23 mouse cellular contexts compared by ENCODE assay signal in genomic region chr5:113719221-113719661, GRCm38 (mm10). TPM values are rescaled to one million over a fixed set of nuclear protein-coding genes. Genes with fewer than 3 reads are reported as not detected.
DNase-seq lines count a peak whose midpoint lies in the region; ATAC-seq and TF ChIP-seq lines count a peak whose summit lies in the region.
"Had no signal": no experiment of that assay in that cellular context is flagged by ENCODE, and none has a peak within 500 bp of the region (broad histone marks: within the 10 kb centered on the region; RNA-seq: fewer than 3 reads in every experiment).

No protein-coding gene starts in this region.

- intact Hi-C loops in heart, postnatal 14 days (cut with DNase I): no loop called here

- H3K4me2 ChIP-seq in hindbrain, embryonic 16.5 days (ENCODE audit: low read length): no peak overlapping the region
- no peak overlapping the region for H3K4me2 ChIP-seq in intestine, embryonic 15.5 days (replicated peaks)
- H3K4me2 ChIP-seq: liver, embryonic 12.5 days; neural tube, embryonic 12.5 days had no signal

- ATAC-seq in hindbrain, embryonic 16.5 days: no peak
- ATAC-seq in intestine, embryonic 15.5 days: no peak
- ATAC-seq: liver, embryonic 12.5 days; lung, postnatal 0 days had no signal

- no peaks in the 10 kb centered on the region for H3K36me3 ChIP-seq in hindbrain, embryonic 16.5 days (ENCODE audit: control insufficient read depth, insufficient read depth, low read length)
- H3K36me3 ChIP-seq in intestine, embryonic 15.5 days: no peaks in the 10 kb centered on the region
- H3K36me3 ChIP-seq: embryonic facial prominence, embryonic 10.5 days; liver, embryonic 12.5 days; neural tube, embryonic 12.5 days had no signal

- DNase-seq in layer of hippocampus, adult 2 months (ENCODE audit: low spot score in 2 of 2): no peak
- DNase-seq in layer of hippocampus, adult 11-12 months (ENCODE audit: low spot score): no peak
- DNase-seq in brain, embryonic 14.5 days (ENCODE audit: low read depth): peak; percentile 83
- DNase-seq in cerebellum, postnatal 10 days: peak; percentile 93 to 94
- no peak for DNase-seq in heart, postnatal 14 days
- DNase-seq in heart, adult 9 months (ENCODE audit: low spot score in 2 of 2): no peak
- DNase-seq: adrenal gland, postnatal 10 days; gastrocnemius, adult 2 months; heart, postnatal 4 days; kidney, adult 8-10 months; kidney, postnatal 4 days; right cerebral cortex, postnatal 25 days; thymus, adult 2 months had no signal

- 47% methylated on average over 8 of the region's 8 CpGs for WGBS in hindbrain, embryonic 16.5 days
- 82% methylated on average over 8 of the region's 8 CpGs for WGBS in intestine, embryonic 15.5 days

- H3K27ac ChIP-seq in layer of hippocampus, adult 2 months: peak overlapping the region; percentile 56; the same call in 1 of the 2 replicates
- peak overlapping the region; percentile 48 for H3K27ac ChIP-seq in hindbrain, embryonic 16.5 days (ENCODE audit: low read depth, low read length)
- H3K27ac ChIP-seq in intestine, embryonic 15.5 days: no peak overlapping the region
- H3K27ac ChIP-seq: embryonic facial prominence, embryonic 10.5 days; gastrocnemius, adult 2 months; liver, embryonic 12.5 days; neural tube, embryonic 12.5 days had no signal

- no peaks in the 10 kb centered on the region for H3K9me3 ChIP-seq in hindbrain, embryonic 16.5 days (ENCODE audit: control insufficient read depth, low read length)
- no peaks in the 10 kb centered on the region for H3K9me3 ChIP-seq in intestine, embryonic 15.5 days
- H3K9me3 ChIP-seq: liver, embryonic 12.5 days; neural tube, embryonic 12.5 days had no signal

- TF ChIP-seq POLR2A in brain, embryonic 14.5 days (IDR thresholded peaks at IDR 0.05; ENCODE audit: borderline replicate concordance, extremely low read depth, insufficient read depth, insufficient read length, poor library complexity, severe bottlenecking): no peak

- no peak overlapping the region for H3K9ac ChIP-seq in hindbrain, embryonic 16.5 days (ENCODE audit: low read depth, low read length)
- H3K9ac ChIP-seq in intestine, embryonic 15.5 days: no peak overlapping the region; the same call in 1 of the 2 replicates
- H3K9ac ChIP-seq: liver, embryonic 12.5 days; neural tube, embryonic 12.5 days had no signal

- no peaks in the 10 kb centered on the region for H3K27me3 ChIP-seq in hindbrain, embryonic 16.5 days (replicated peaks; ENCODE audit: control insufficient read depth, insufficient read depth, low read length)
- H3K27me3 ChIP-seq in intestine, embryonic 15.5 days (replicated peaks): no peaks in the 10 kb centered on the region
- H3K27me3 ChIP-seq: neural tube, embryonic 12.5 days had no signal

- H3K4me1 ChIP-seq in hindbrain, embryonic 16.5 days (ENCODE audit: control insufficient read depth, insufficient read depth, low read depth, low read length): peaks cover 28% of the 10 kb centered on the region
- H3K4me1 ChIP-seq in intestine, embryonic 15.5 days (replicated peaks): no peaks in the 10 kb centered on the region
- H3K4me1 ChIP-seq: liver, embryonic 12.5 days had no signal

- TF ChIP-seq CTCF in layer of hippocampus, adult 2 months (conservative IDR thresholded peaks at IDR 0.05): no peak
- TF ChIP-seq CTCF in brain, embryonic 14.5 days (IDR thresholded peaks at IDR 0.05; ENCODE audit: borderline replicate concordance, extremely low read depth, insufficient read depth, insufficient read length): no peak

- no peak overlapping the region for H3K4me3 ChIP-seq in layer of hippocampus, adult 2 months
- H3K4me3 ChIP-seq in hindbrain, embryonic 16.5 days (ENCODE audit: low read length): no peak overlapping the region
- H3K4me3 ChIP-seq in intestine, embryonic 15.5 days (replicated peaks): no peak overlapping the region
- H3K4me3 ChIP-seq: embryonic facial prominence, embryonic 10.5 days; gastrocnemius, adult 2 months; liver, embryonic 12.5 days; neural tube, embryonic 12.5 days had no signal

RNA-seq across cellular contexts. Expression of gene 1700069L16Rik, which starts 5.3 kb away (rescaled TPM):
- not detected for total RNA-seq in layer of hippocampus, adult 2 months (2021)
- not detected in 2 replicates for polyA plus RNA-seq in brain, embryonic 14.5 days (2012; rRNA removed)
- not detected in 2 replicates for polyA plus RNA-seq in hindbrain, embryonic 16.5 days (2015; fragmentation: Nextera tagmentation; extraction: Ambion mirVana)
- polyA plus RNA-seq in intestine, embryonic 15.5 days (2015; fragmentation: Nextera tagmentation; extraction: Ambion mirVana): not detected in 2 replicates
- total RNA-seq in heart, postnatal 14 days (2021): not detected
- total RNA-seq: adrenal gland, postnatal 10 days; ES-E14; gastrocnemius, adult 2 months; heart, adult 8-10 months; heart, postnatal 4 days; megakaryocyte-erythroid progenitor cell, adult 5-6 weeks had no signal
- polyA plus RNA-seq: C2C12; embryonic facial prominence, embryonic 10.5 days; liver, embryonic 12.5 days; lung, postnatal 0 days; neural tube, embryonic 12.5 days; thymus, adult 2 months had no signal

RNA-seq across cellular contexts. Expression of gene Ficd, which starts 16.4 kb away (rescaled TPM):
- total RNA-seq in layer of hippocampus, adult 2 months (2021): 10 to 100 TPM; 12.2 to 12.5 TPM
- polyA plus RNA-seq in brain, embryonic 14.5 days (2012; rRNA removed): 4.6 and 6.4 TPM in 2 replicates
- polyA plus RNA-seq in hindbrain, embryonic 16.5 days (2015; fragmentation: Nextera tagmentation; extraction: Ambion mirVana): 10.9 and 11.1 TPM in 2 replicates
- polyA plus RNA-seq in intestine, embryonic 15.5 days (2015; fragmentation: Nextera tagmentation; extraction: Ambion mirVana): 5.4 and 6.2 TPM in 2 replicates
- total RNA-seq in heart, postnatal 14 days (2021): 1 to 10 TPM; 4.7 to 5.7 TPM

RNA-seq across cellular contexts. Expression of gene Sart3, which starts 53.1 kb away (rescaled TPM):
- 10 to 100 TPM; 53.5 to 54.4 TPM for total RNA-seq in layer of hippocampus, adult 2 months (2021)
- 48.2 and 63.5 TPM in 2 replicates for polyA plus RNA-seq in brain, embryonic 14.5 days (2012; rRNA removed)
- 37.7 and 39.0 TPM in 2 replicates for polyA plus RNA-seq in hindbrain, embryonic 16.5 days (2015; fragmentation: Nextera tagmentation; extraction: Ambion mirVana)
- 40.2 and 43.8 TPM in 2 replicates for polyA plus RNA-seq in intestine, embryonic 15.5 days (2015; fragmentation: Nextera tagmentation; extraction: Ambion mirVana)
- total RNA-seq in heart, postnatal 14 days (2021): 10 to 100 TPM; 15.6 to 16.9 TPM

RNA-seq across cellular contexts. Expression of gene Iscu, which starts 53.3 kb away (rescaled TPM):
- 100 to 1,000 TPM; 111 to 122 TPM for total RNA-seq in layer of hippocampus, adult 2 months (2021)
- 71.7 and 92.1 TPM in 2 replicates for polyA plus RNA-seq in brain, embryonic 14.5 days (2012; rRNA removed)
- 86.8 and 94.0 TPM in 2 replicates for polyA plus RNA-seq in hindbrain, embryonic 16.5 days (2015; fragmentation: Nextera tagmentation; extraction: Ambion mirVana)
- 107 and 115 TPM in 2 replicates for polyA plus RNA-seq in intestine, embryonic 15.5 days (2015; fragmentation: Nextera tagmentation; extraction: Ambion mirVana)
- 100 to 1,000 TPM; 140 to 145 TPM for total RNA-seq in heart, postnatal 14 days (2021)

Comparison
In these comparisons a context has a peak if more than half of its experiments do, and no peak if none do; other contexts are left out.
1. DNase-seq: peak in brain, embryonic 14.5 days (single experiment) and cerebellum, postnatal 10 days (2 of 2); none in layer of hippocampus, adult 2 months (0 of 2), layer of hippocampus, adult 11-12 months (single experiment), heart, postnatal 14 days (0 of 2) and heart, adult 9 months (0 of 2).